Mouse (Mus musculus): ENCODE data around the gene Rtn2. TPM values are rescaled to one million over a fixed set of nuclear protein-coding genes. Genes with fewer than 3 reads are reported as not detected.
A peak's percentile ranks its signal among the peaks of the same experiment; 100 is the strongest.

The Rtn2 gene
- polyA plus RNA-seq, 1 experiment from 2014 or later = 12.8 TPM

- Histone ChIP-seq H3K27me3 (peaks cover 39% of the 10 kb centered on the region), H3K27ac (no peak overlapping the region), H3K4me1 (replicated peaks) (peaks cover 24% of the 10 kb centered on the region), H3K9me3 (no peaks in the 10 kb centered on the region), H3K4me3 (replicated peaks) (no peak overlapping the region), H3K9ac (replicated peaks) (0 out of 2 replicates have a peak overlapping the region, but pooled peaks have one; percentile 23), H3K36me3 (no peaks in the 10 kb centered on the region), H3K4me2 (no peak overlapping the region)
- ATAC-seq (ENCODE audit: insufficient number of reproducible peaks, insufficient read depth, low FRiP score, low TSS enrichment, low read depth) = no peak
- whole genome bisulfite sequencing = 46% methylated on average over 9 of the region's 9 CpGs
Observed at GRCm38 (mm10) chr7:19322489-19322888, 40.1 kb downstream of the Rtn2 start.

GRCm38 (mm10) chr7:19324221-19324620, 41.8 kb downstream of the Rtn2 start:
- WGBS = 88% methylated on average over 11 of the region's 11 CpGs
- Histone ChIP-seq H3K9ac (replicated peaks) (no peak overlapping the region), H3K4me1 (replicated peaks) (peaks cover 29% of the 10 kb centered on the region), H3K36me3 (no peaks in the 10 kb centered on the region), H3K27ac (no peak overlapping the region), H3K9me3 (no peaks in the 10 kb centered on the region; the same call in 1 of the 2 replicates), H3K27me3 (peaks cover 21% of the 10 kb centered on the region), H3K4me2 (no peak overlapping the region), H3K4me3 (replicated peaks) (no peak overlapping the region)
- no peak for ATAC-seq (ENCODE audit: insufficient number of reproducible peaks, insufficient read depth, low FRiP score, low TSS enrichment, low read depth)

- H3K27ac ChIP-seq = no peak overlapping the region
- no peaks in the 10 kb centered on the region for H3K36me3 ChIP-seq
- 68% methylated on average over 21 of the region's 21 CpGs for WGBS
- no peaks in the 10 kb centered on the region; the same call in 1 of the 2 replicates for H3K9me3 ChIP-seq
- ATAC-seq (ENCODE audit: insufficient number of reproducible peaks, insufficient read depth, low FRiP score, low TSS enrichment, low read depth) = no peak
- no peak overlapping the region for H3K4me3 ChIP-seq (replicated peaks)
- no peak overlapping the region for H3K9ac ChIP-seq (replicated peaks)
- H3K4me2 ChIP-seq = peak overlapping the region; percentile 64; the same call in 1 of the 2 replicates
- H3K4me1 ChIP-seq (replicated peaks) = peaks cover 19% of the 10 kb centered on the region
- peaks cover 17% of the 10 kb centered on the region; the same call in 1 of the 2 replicates for H3K27me3 ChIP-seq
Observed at GRCm38 (mm10) chr7:19325262-19326199, 43.1 kb downstream of the Rtn2 start.

GRCm38 (mm10) chr7:19326359-19326758, 43.9 kb downstream of the Rtn2 start:
- Histone ChIP-seq H3K9ac (replicated peaks) (0 out of 2 replicates have a peak overlapping the region, but pooled peaks have one; percentile 2), H3K27ac (peak overlapping the region; percentile 53; the same call in 1 of the 2 replicates), H3K9me3 (no peaks in the 10 kb centered on the region; the same call in 1 of the 2 replicates), H3K4me3 (replicated peaks) (peak overlapping the region; percentile 34), H3K4me1 (replicated peaks) (peaks cover 19% of the 10 kb centered on the region), H3K4me2 (peak overlapping the region; percentile 64), H3K27me3 (peaks cover 14% of the 10 kb centered on the region; the same call in 1 of the 2 replicates), H3K36me3 (no peaks in the 10 kb centered on the region)
- peak; percentile 54; the same call in 1 of the 2 replicates for ATAC-seq (ENCODE audit: insufficient number of reproducible peaks, insufficient read depth, low FRiP score, low TSS enrichment, low read depth)
- WGBS = under 1% methylated on average over 20 of the region's 20 CpGs

- Histone ChIP-seq H3K4me3 (replicated peaks) (peak overlapping the region; percentile 34), H3K27me3 (peaks cover 11% of the 10 kb centered on the region), H3K36me3 (no peaks in the 10 kb centered on the region), H3K9ac (replicated peaks) (peak overlapping the region; percentile 35), H3K27ac (peak overlapping the region; percentile 53; the same call in 1 of the 2 replicates), H3K4me2 (peak overlapping the region; percentile 64), H3K4me1 (replicated peaks) (peaks cover 19% of the 10 kb centered on the region), H3K9me3 (no peaks in the 10 kb centered on the region; the same call in 1 of the 2 replicates)
- ATAC-seq (ENCODE audit: insufficient number of reproducible peaks, insufficient read depth, low FRiP score, low TSS enrichment, low read depth) = 0 out of 2 replicates have a peak, but pooled peaks have one; percentile 17
- WGBS = under 1% methylated on average over 22 of the region's 22 CpGs
Observed at GRCm38 (mm10) chr7:19327128-19327527, 44.7 kb downstream of the Rtn2 start.

- no peak overlapping the region for H3K27ac ChIP-seq
- no peak for ATAC-seq (ENCODE audit: insufficient number of reproducible peaks, insufficient read depth, low FRiP score, low TSS enrichment, low read depth)
- H3K9ac ChIP-seq (replicated peaks) = no peak overlapping the region
- peaks cover 22% of the 10 kb centered on the region for H3K4me1 ChIP-seq (replicated peaks)
- no peaks in the 10 kb centered on the region for H3K36me3 ChIP-seq
- H3K27me3 ChIP-seq = peaks cover 10% of the 10 kb centered on the region
- H3K4me3 ChIP-seq (replicated peaks) = no peak overlapping the region
- no peaks in the 10 kb centered on the region; the same call in 1 of the 2 replicates for H3K9me3 ChIP-seq
- WGBS = 78% methylated on average over 5 of the region's 5 CpGs
- H3K4me2 ChIP-seq = peak overlapping the region; percentile 64; the same call in 1 of the 2 replicates
Observed at GRCm38 (mm10) chr7:19327782-19328181, 45.4 kb downstream of the Rtn2 start.

DNA sequence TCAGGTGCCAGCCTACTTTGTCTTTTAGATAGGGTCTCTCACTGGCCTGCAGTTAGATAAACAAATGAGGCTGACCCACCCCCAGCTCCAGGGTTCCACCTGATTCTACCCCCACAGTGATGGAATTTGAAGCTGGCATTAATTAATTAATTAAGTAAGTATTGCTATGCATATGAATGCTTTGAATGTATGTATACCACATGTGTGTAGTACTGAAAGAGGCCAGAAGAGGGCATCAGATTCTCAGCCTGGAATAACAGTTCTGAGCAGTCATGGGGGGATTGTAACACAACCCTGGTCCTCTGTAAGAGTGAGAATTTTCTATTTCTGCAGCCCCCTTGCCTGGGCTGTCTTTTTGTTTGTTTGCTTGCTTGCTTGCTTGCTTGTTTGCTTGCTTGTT, 46.0 kb downstream of the Rtn2 start:
- Histone ChIP-seq H3K4me3 (replicated peaks) (no peak overlapping the region), H3K4me1 (replicated peaks) (peaks cover 22% of the 10 kb centered on the region), H3K9me3 (no peaks in the 10 kb centered on the region; the same call in 1 of the 2 replicates), H3K27ac (no peak overlapping the region), H3K27me3 (peaks cover 8% of the 10 kb centered on the region), H3K4me2 (no peak overlapping the region), H3K9ac (replicated peaks) (no peak overlapping the region), H3K36me3 (no peaks in the 10 kb centered on the region)
- no peak for ATAC-seq (ENCODE audit: insufficient number of reproducible peaks, insufficient read depth, low FRiP score, low TSS enrichment, low read depth)

DNA sequence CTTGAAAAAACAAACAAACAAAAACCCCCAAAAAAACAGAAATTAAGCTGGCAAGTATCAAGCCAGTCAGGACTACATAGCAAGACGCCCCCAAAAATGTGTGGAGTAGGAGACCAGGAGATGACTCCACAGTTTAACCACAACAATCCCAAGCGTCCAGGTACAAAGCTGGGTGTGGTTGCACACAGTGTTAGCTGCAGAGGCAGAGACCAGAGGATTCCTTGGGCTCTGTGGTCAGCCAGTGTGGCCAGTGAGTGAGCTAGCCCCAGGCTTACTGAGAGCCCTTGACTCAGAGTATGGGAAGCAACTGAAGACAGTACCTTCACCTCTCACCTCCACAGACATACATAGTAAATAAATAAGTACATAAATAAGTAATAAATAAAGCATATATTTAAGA, 49.5 kb downstream of the Rtn2 start:
- whole genome bisulfite sequencing = 66% methylated on average over 2 of the region's 2 CpGs
- no peak overlapping the region for H3K4me2 ChIP-seq
- no peak overlapping the region for H3K9ac ChIP-seq (replicated peaks)
- H3K27ac ChIP-seq = no peak overlapping the region
- ATAC-seq (ENCODE audit: insufficient number of reproducible peaks, insufficient read depth, low FRiP score, low TSS enrichment, low read depth) = no peak
- no peak overlapping the region for H3K4me3 ChIP-seq (replicated peaks)
- peaks cover 14% of the 10 kb centered on the region for H3K4me1 ChIP-seq (replicated peaks)
- H3K36me3 ChIP-seq = no peaks in the 10 kb centered on the region
- H3K9me3 ChIP-seq = no peaks in the 10 kb centered on the region; the same call in 1 of the 2 replicates
- H3K27me3 ChIP-seq = peaks cover 8% of the 10 kb centered on the region

- under 1% methylated on average over 52 of the region's 52 CpGs for WGBS
- ATAC-seq (ENCODE audit: insufficient number of reproducible peaks, insufficient read depth, low FRiP score, low TSS enrichment, low read depth) = no peak
- Histone ChIP-seq H3K27ac (no peak overlapping the region), H3K9ac (replicated peaks) (peak overlapping the region; percentile 78), H3K27me3 (peaks cover 18% of the 10 kb centered on the region), H3K9me3 (no peaks in the 10 kb centered on the region; the same call in 1 of the 2 replicates), H3K4me3 (replicated peaks) (peak overlapping the region; percentile 61), H3K4me2 (peak overlapping the region; percentile 91), H3K36me3 (no peaks in the 10 kb centered on the region), H3K4me1 (replicated peaks) (peaks cover 4% of the 10 kb centered on the region; the same call in 1 of the 2 replicates)
Observed at GRCm38 (mm10) chr7:19332709-19333352, 50.4 kb downstream of the Rtn2 start.

DNA sequence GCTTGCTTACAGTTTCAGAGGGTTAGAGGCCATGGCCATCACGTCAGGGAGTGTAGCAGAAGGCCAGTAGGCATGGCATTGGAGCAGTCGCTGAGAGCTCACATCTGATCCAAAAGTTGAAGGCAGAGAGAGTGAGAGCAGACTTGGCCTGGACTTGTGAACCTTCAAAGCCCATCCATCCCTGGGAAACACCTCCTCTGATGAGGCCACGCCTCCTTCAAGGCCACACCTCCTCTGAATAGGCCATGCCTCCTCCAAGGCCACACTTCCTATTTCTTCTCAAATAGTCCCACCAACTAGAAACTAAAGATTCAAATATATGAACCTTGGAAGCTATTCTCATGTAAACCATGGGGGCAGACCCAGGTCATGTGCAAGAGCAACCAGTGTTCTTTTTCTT, 53.2 kb downstream of the Rtn2 start:
- WGBS = 37% methylated on average over 3 of the region's 3 CpGs
- no peak overlapping the region for H3K4me2 ChIP-seq
- no peak for ATAC-seq (ENCODE audit: insufficient number of reproducible peaks, insufficient read depth, low FRiP score, low TSS enrichment, low read depth)

DNA sequence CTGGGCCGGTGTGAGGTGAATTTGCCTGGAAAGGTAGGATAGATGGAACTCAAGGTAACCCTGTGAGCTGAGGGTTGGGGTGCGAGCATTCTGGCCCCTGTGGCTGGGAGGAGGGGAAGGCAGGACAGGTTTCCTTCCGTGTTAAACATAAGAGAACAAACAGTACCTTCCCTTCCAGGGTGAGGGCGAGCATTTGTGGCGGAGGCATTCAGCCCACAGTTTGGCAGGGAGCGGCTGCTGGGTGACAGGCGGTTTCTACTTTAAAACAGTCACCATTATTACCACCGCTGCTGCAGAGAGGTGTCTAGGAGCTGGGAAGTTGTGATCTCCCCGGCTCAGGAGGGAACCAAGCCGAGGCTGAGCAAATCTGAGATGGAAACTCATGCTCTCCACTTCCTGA, 54.7 kb downstream of the Rtn2 start:
- no peaks in the 10 kb centered on the region for H3K9me3 ChIP-seq
- H3K27me3 ChIP-seq = peaks cover 29% of the 10 kb centered on the region
- ATAC-seq (ENCODE audit: insufficient number of reproducible peaks, insufficient read depth, low FRiP score, low TSS enrichment, low read depth) = no peak
- H3K4me2 ChIP-seq = no peak overlapping the region
- H3K4me3 ChIP-seq (replicated peaks) = no peak overlapping the region
- 62% methylated on average over 10 of the region's 10 CpGs for WGBS
- no peaks in the 10 kb centered on the region for H3K36me3 ChIP-seq
- no peak overlapping the region for H3K27ac ChIP-seq
- H3K4me1 ChIP-seq (replicated peaks) = peaks cover 20% of the 10 kb centered on the region
- no peak overlapping the region for H3K9ac ChIP-seq (replicated peaks)

More for the DNA sequence above, 53.2 kb downstream of the Rtn2 start:
- Histone ChIP-seq H3K4me1 (replicated peaks) (peaks cover 8% of the 10 kb centered on the region; the same call in 1 of the 2 replicates), H3K9ac (replicated peaks) (no peak overlapping the region), H3K9me3 (no peaks in the 10 kb centered on the region), H3K27ac (no peak overlapping the region), H3K27me3 (peaks cover 18% of the 10 kb centered on the region), H3K4me3 (replicated peaks) (no peak overlapping the region), H3K36me3 (no peaks in the 10 kb centered on the region)
